Mouse (Mus musculus): ENCODE measurements around the gene Csmd2. TPM values are rescaled to one million over a fixed set of nuclear protein-coding genes. Genes with fewer than 3 reads are reported as not detected.

Gene Csmd2
- polyA plus RNA-seq, 1 experiment from 2014 or later: 9.1 TPM

DNA sequence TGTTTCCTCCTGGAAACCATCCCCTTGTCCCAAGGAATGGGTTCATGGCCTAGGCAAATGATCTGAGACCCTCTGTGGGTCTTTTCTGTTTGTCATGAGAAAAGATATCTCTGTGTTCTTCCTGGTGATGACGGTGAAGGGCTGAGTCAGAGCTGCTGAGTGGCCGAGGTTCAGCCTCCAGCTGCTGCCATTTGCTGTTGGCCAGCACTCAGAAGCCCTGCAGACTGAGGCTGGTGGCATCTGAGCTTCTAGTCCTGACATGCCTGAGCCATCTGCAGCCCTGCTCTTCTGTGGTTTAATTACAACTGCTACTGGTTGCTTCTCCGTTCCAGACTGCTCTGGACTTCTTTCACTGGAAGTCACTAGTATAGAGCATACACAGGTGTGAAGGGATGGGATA, 277.7 kb downstream of the Csmd2 start:
- no peak overlapping the region for H3K27ac ChIP-seq (replicated peaks)
- no peak overlapping the region for H3K9ac ChIP-seq
- 88% methylated on average over 3 of the region's 3 CpGs for WGBS
- H3K36me3 ChIP-seq: no peaks in the 10 kb centered on the region
- no peak overlapping the region for H3K4me2 ChIP-seq
- no peak overlapping the region for H3K4me3 ChIP-seq
- ATAC-seq (ENCODE audit: low read depth): no peak
- no peaks in the 10 kb centered on the region for H3K27me3 ChIP-seq
- H3K9me3 ChIP-seq: no peaks in the 10 kb centered on the region
- peaks cover 8% of the 10 kb centered on the region for H3K4me1 ChIP-seq (replicated peaks)

DNA sequence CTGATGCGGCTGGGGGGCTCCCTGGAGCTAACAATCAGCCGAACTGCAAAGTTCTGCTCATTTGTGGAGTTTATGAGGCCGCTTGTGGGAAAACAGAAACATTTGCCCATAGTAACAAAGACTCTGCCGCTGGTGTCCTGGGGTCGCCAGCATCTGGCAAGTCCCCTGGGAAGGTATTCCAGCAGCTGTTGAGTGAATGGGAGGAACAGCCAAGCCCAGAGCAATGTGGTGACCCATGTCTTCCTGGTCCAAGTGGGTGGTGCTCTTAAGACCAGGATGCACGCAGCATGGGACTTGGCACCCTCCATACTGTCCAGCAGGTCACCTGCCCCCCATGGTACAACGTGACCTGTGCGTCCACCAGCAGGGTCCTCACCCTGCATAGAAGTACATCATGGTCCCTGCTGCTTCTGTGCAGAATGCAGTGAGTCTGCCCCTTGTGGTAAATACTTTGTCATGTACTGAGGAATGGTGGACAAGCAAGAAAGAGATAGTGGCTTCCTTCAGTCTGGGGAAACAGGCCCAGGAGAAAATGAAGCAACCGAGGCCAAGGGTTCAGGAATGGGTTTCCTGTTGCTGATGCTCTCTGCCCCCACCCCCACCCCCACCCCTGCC, 281.7 kb downstream of the Csmd2 start:
- H3K27ac ChIP-seq (replicated peaks): no peak overlapping the region
- no peaks in the 10 kb centered on the region for H3K27me3 ChIP-seq
- WGBS: 79% methylated on average over 9 of the region's 9 CpGs
- ATAC-seq (ENCODE audit: low read depth): no peak
- no peaks in the 10 kb centered on the region for H3K9me3 ChIP-seq
- no peak overlapping the region for H3K4me2 ChIP-seq
- H3K4me3 ChIP-seq: no peak overlapping the region
- peaks cover 37% of the 10 kb centered on the region for H3K4me1 ChIP-seq (replicated peaks)
- no peaks in the 10 kb centered on the region for H3K36me3 ChIP-seq
- no peak overlapping the region for H3K9ac ChIP-seq

DNA sequence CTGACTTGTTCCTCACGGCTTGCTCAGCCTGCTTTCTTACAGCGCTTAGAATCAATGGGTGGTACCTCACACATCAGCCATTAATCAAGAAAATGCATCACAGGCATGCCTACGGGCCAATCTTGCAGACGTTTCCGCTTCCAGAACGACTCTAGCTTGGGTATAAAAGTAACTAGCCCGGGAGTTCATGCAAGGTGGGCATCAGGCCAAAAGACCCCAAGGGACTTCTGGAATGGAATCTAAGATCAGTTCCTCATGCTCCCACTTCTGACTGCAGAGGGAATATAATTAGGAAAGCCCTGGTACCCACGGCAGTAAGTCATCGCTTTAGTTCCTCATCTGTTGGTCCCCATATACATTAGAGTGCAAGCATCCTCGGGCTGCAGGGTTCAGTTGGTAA, 282.5 kb downstream of the Csmd2 start:
- ATAC-seq (ENCODE audit: low read depth): no peak
- Histone ChIP-seq H3K27ac (replicated peaks) (no peak overlapping the region; the same call in 1 of the 2 replicates), H3K36me3 (no peaks in the 10 kb centered on the region), H3K27me3 (no peaks in the 10 kb centered on the region), H3K4me1 (replicated peaks) (peaks cover 37% of the 10 kb centered on the region), H3K4me3 (no peak overlapping the region), H3K9me3 (no peaks in the 10 kb centered on the region), H3K4me2 (no peak overlapping the region), H3K9ac (no peak overlapping the region)
- WGBS: 57% methylated on average over 10 of the region's 10 CpGs

DNA sequence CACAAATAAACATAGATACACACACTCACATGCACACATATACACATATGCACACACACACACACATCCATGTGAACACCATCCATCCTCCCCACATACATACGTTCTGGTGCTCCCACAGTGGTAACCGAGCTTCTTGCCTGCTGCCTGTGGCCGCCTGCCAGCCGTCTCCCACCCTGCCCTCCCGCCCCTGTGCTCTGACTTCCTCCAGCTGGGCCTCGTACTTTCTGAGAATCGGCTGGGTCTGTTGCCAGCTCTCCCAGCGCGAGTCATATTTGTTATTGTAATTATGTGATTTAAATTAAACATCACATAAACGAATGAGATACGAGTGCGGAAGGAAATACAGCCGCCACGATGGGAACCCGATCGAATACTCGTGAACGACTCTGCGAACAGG, 283.3 kb downstream of the Csmd2 start:
- H3K4me1 ChIP-seq (replicated peaks): peaks cover 44% of the 10 kb centered on the region
- no peak overlapping the region for H3K27ac ChIP-seq (replicated peaks)
- no peaks in the 10 kb centered on the region for H3K36me3 ChIP-seq
- WGBS: 64% methylated on average over 19 of the region's 19 CpGs
- no peak overlapping the region for H3K4me3 ChIP-seq
- H3K9ac ChIP-seq: no peak overlapping the region
- ATAC-seq (ENCODE audit: low read depth): no peak
- no peak overlapping the region for H3K4me2 ChIP-seq
- no peaks in the 10 kb centered on the region for H3K9me3 ChIP-seq
- no peaks in the 10 kb centered on the region for H3K27me3 ChIP-seq

DNA sequence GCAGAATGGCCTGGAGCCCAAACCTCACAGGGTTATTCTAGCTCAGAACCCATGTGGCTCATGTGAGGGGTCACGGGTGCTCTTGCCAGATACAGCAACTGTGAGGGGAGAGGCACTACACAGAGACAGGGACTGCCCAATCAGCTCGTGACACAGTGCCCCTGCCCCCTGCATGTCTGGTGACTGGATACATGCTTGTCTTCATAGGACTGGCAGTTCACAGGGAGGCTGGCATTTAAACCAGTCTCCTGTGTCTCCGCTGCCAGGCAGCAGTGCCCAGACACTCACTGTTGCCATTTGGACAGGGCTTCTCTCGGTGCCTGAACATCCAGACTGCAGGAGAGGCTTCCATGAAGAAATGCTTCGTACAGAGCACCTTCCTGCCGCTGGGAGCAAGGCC, 284.8 kb downstream of the Csmd2 start:
- no peak for ATAC-seq (ENCODE audit: low read depth)
- no peak overlapping the region for H3K4me2 ChIP-seq
- no peak overlapping the region for H3K9ac ChIP-seq
- 58% methylated on average over 6 of the region's 6 CpGs for WGBS
- H3K36me3 ChIP-seq: no peaks in the 10 kb centered on the region
- peak overlapping the region; percentile 76 for H3K27ac ChIP-seq (replicated peaks)
- H3K4me1 ChIP-seq (replicated peaks): peaks cover 44% of the 10 kb centered on the region
- H3K9me3 ChIP-seq: no peaks in the 10 kb centered on the region
- H3K27me3 ChIP-seq: no peaks in the 10 kb centered on the region
- H3K4me3 ChIP-seq: no peak overlapping the region

DNA sequence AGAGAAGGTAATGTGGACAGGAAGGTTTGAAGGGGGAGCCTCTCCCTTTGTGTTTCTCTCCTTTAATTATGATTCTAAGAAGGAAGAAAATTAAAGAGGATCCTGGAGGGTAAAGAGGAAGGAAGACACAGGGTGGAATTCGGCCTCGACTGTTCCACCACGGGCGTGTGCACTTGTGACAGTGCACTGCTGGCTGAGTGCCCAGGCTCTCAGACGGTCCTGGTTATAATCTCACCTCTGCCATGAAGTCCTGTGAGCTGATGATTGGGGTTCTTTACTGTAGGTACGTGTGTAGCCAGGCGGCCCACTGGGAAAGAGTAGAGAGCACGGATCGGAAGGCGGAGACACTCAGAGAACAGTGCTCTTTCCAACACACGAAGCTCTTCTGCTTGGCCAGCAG, 285.5 kb downstream of the Csmd2 start:
- H3K36me3 ChIP-seq: no peaks in the 10 kb centered on the region
- ATAC-seq (ENCODE audit: low read depth): peak; percentile 28; the same call in 1 of the 2 replicates
- peak overlapping the region; percentile 71 for H3K27ac ChIP-seq (replicated peaks)
- H3K4me3 ChIP-seq: no peak overlapping the region
- WGBS: 66% methylated on average over 11 of the region's 11 CpGs
- no peak overlapping the region for H3K4me2 ChIP-seq
- peaks cover 44% of the 10 kb centered on the region for H3K4me1 ChIP-seq (replicated peaks)
- H3K27me3 ChIP-seq: no peaks in the 10 kb centered on the region
- H3K9me3 ChIP-seq: no peaks in the 10 kb centered on the region
- H3K9ac ChIP-seq: no peak overlapping the region

DNA sequence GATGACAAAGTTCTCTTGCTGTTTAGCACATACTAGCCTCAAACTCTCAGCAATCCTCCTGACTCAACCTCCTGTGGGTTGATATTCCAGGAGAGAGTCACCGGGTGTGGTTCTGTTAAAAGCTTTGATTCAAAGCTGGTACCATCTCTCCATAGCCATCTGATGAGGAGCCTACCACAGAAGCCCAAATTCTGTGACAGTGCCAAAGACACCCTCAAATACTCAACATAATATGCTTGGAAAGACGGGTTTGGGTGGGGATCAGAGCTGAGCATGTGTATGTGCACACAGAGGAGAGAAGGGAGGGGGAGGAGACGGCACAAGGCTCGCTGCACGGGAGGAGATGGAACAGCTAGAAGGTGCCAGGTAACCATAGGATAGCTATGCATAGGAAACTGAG, 287.5 kb downstream of the Csmd2 start:
- no peak overlapping the region for H3K9ac ChIP-seq
- 81% methylated on average over 5 of the region's 5 CpGs for WGBS
- H3K27me3 ChIP-seq: no peaks in the 10 kb centered on the region
- H3K27ac ChIP-seq (replicated peaks): no peak overlapping the region
- no peaks in the 10 kb centered on the region for H3K36me3 ChIP-seq
- no peak for ATAC-seq (ENCODE audit: low read depth)
- peaks cover 38% of the 10 kb centered on the region for H3K4me1 ChIP-seq (replicated peaks)
- no peaks in the 10 kb centered on the region for H3K9me3 ChIP-seq
- H3K4me2 ChIP-seq: no peak overlapping the region
- no peak overlapping the region for H3K4me3 ChIP-seq

DNA sequence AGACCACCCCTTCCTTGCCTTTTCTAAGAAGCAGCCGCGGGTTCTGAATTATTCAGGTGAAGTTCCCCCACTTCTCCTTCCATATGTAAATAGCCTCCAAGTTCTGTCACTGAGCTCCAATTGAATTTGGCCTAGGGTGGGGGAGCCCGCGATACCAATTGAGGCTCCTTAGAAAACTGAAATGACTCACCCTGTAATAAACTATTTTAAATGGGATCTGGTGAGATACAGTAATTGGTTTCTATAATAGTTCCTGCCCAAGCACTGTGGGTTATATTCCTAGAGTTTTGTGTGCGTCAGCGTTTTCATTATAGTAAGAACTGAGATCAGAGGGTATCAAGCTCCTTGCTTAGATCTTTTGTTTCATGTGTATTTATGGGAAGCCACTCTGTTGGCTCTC, 287.9 kb downstream of the Csmd2 start:
- no peak for ATAC-seq (ENCODE audit: low read depth)
- H3K9ac ChIP-seq: no peak overlapping the region
- H3K36me3 ChIP-seq: no peaks in the 10 kb centered on the region
- no peaks in the 10 kb centered on the region for H3K27me3 ChIP-seq
- H3K4me3 ChIP-seq: no peak overlapping the region
- no peak overlapping the region for H3K4me2 ChIP-seq
- no peaks in the 10 kb centered on the region for H3K9me3 ChIP-seq
- peaks cover 33% of the 10 kb centered on the region for H3K4me1 ChIP-seq (replicated peaks)
- 67% methylated on average over 6 of the region's 6 CpGs for WGBS
- 0 out of 2 replicates have a peak overlapping the region, but pooled peaks have one; percentile 42 for H3K27ac ChIP-seq (replicated peaks)

DNA sequence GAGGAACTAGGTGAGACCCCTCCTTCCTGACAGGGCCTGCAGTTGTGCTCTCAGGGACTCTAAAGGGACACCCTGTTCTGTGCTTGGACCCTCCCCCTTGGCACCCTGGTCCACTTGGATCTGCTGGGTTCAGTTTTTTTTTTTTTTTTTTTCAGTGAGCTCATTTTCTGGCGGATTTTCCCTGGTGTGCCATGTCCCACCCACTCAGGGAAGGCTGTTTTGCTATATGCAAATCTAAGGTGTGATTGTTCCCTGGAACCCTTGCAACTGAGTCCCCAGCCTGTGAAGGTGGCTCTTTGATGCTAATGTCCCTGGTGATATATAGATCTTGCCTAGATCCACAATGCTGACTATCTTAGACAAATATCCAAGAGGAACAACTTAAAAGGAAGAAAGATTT, 297.4 kb downstream of the Csmd2 start:
- Histone ChIP-seq H3K36me3 (no peaks in the 10 kb centered on the region), H3K4me1 (replicated peaks) (peaks cover 8% of the 10 kb centered on the region; the same call in 1 of the 2 replicates), H3K27me3 (no peaks in the 10 kb centered on the region), H3K27ac (replicated peaks) (no peak overlapping the region), H3K9ac (no peak overlapping the region), H3K4me3 (no peak overlapping the region), H3K4me2 (no peak overlapping the region), H3K9me3 (no peaks in the 10 kb centered on the region)
- no peak for ATAC-seq (ENCODE audit: low read depth)
- WGBS: 58% methylated on average over 1 of the region's 1 CpGs

DNA sequence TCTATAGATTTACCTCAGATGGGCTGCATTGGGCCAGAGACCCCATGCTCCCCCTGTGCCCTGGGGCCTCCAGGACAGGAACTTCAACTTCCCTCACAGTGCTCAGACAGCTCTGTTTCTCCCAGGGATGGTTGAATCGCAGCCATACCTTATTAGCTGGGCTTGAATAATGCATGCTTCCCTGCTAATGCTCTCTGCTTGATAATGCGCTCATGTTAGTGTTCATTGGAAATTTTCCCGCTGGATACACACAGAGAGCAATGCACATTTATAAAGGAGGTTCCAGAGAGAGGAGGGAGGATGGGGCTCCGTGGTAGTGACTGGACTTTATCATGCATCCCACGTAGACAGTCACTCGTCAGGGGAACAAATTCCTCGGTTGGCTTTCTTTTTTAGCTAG, 300.4 kb downstream of the Csmd2 start:
- ATAC-seq (ENCODE audit: low read depth): no peak; the same call in 1 of the 2 replicates

DNA sequence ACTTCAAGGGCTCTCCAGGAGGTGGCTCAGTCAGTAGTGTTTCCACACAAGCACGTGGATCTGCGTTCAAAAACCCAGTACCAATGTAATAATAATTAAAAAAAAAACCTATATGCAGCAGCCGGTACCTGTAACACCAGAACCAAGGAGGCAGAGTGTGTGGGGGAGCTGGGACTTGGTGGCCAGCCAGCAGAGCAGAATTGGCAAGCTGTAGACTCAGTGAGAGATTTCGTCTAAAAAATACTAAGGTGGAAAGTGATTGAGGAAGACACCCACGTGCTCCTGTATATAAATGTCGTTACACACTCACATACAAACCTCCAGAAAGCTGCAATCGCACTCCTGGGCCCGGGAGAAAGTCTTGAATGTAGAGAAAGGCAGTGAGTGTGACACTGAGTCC, 316.4 kb downstream of the Csmd2 start:
- ATAC-seq (ENCODE audit: low read depth): no peak
- H3K27me3 ChIP-seq: no peaks in the 10 kb centered on the region
- no peak overlapping the region for H3K27ac ChIP-seq (replicated peaks)
- H3K4me3 ChIP-seq: no peak overlapping the region
- H3K4me2 ChIP-seq: no peak overlapping the region
- no peak overlapping the region for H3K9ac ChIP-seq
- no peaks in the 10 kb centered on the region for H3K9me3 ChIP-seq
- WGBS: 89% methylated on average over 8 of the region's 8 CpGs
- peaks cover 7% of the 10 kb centered on the region; the same call in 1 of the 2 replicates for H3K36me3 ChIP-seq
- H3K4me1 ChIP-seq (replicated peaks): no peaks in the 10 kb centered on the region

More for the DNA sequence above, 300.4 kb downstream of the Csmd2 start:
- Histone ChIP-seq H3K27ac (replicated peaks) (peak overlapping the region; percentile 46; the same call in 1 of the 2 replicates), H3K27me3 (no peaks in the 10 kb centered on the region), H3K4me1 (replicated peaks) (peaks cover 8% of the 10 kb centered on the region; the same call in 1 of the 2 replicates), H3K36me3 (no peaks in the 10 kb centered on the region), H3K4me3 (no peak overlapping the region), H3K4me2 (no peak overlapping the region), H3K9me3 (no peaks in the 10 kb centered on the region), H3K9ac (no peak overlapping the region)
- WGBS: 58% methylated on average over 7 of the region's 7 CpGs

DNA sequence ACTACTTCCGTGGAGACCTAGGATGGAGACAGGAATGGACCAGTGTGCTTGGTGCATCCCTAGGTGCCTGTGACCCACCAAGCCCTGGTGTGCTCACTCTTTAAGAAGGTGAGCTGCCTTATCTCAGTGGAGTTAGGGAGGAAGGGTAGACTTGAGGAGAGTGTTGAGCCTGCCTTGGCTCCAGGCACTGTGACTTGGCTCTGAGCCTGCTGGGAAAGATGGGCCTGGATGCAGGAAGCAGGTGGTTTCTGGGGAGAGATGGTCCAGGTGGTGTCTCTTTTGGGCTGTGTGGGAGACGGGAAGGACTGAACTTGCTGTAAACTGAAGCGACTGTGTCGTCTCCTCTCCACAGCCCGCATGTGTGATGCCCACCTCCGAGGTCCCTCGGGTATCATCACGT, 318.4 kb downstream of the Csmd2 start:
- H3K9ac ChIP-seq: no peak overlapping the region
- no peak for ATAC-seq (ENCODE audit: low read depth)
- H3K36me3 ChIP-seq: peaks cover 7% of the 10 kb centered on the region; the same call in 1 of the 2 replicates
- 92% methylated on average over 8 of the region's 8 CpGs for WGBS
- no peaks in the 10 kb centered on the region for H3K9me3 ChIP-seq
- no peak overlapping the region for H3K4me2 ChIP-seq
- no peaks in the 10 kb centered on the region for H3K4me1 ChIP-seq (replicated peaks)
- H3K4me3 ChIP-seq: no peak overlapping the region
- no peaks in the 10 kb centered on the region for H3K27me3 ChIP-seq
- no peak overlapping the region for H3K27ac ChIP-seq (replicated peaks)

DNA sequence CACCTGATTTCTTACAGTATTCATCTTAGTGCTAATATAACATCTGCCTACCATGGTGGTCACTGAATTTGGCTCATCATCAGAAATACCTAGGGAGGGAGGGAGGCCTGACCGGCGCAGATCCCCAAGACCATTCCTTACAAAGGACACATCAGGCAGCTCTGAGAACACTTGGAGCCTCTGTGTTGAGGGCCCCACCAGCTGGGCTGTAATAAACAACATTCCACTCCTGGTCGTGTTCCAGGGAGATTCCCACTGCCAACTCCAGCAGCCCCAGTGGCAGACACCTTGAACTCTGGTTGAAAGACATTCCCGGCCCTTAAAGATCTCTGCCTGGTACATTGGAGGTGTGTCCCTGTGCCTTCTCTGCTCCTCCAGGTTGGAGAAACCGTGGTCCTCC, 327.7 kb downstream of the Csmd2 start:
- ATAC-seq (ENCODE audit: low read depth): no peak
- 75% methylated on average over 5 of the region's 5 CpGs for WGBS
- no peaks in the 10 kb centered on the region for H3K4me1 ChIP-seq (replicated peaks)
- no peaks in the 10 kb centered on the region for H3K9me3 ChIP-seq
- H3K4me3 ChIP-seq: no peak overlapping the region
- H3K27ac ChIP-seq (replicated peaks): no peak overlapping the region
- no peak overlapping the region for H3K4me2 ChIP-seq
- no peak overlapping the region for H3K9ac ChIP-seq
- no peaks in the 10 kb centered on the region for H3K27me3 ChIP-seq
- H3K36me3 ChIP-seq: peaks cover 8% of the 10 kb centered on the region; the same call in 1 of the 2 replicates
